In genomic region chr10:128460270-128460630, GRCm38 (mm10) we compare ENCODE assay signal across 8 mouse cellular contexts. TPM values are rescaled to one million over a fixed set of nuclear protein-coding genes. Genes with fewer than 3 reads are reported as not detected.
DNase-seq lines count a peak whose midpoint lies in the region; ATAC-seq lines count a peak whose summit lies in the region.

No protein-coding gene starts in this region.

- no peaks in the 10 kb centered on the region for H3K27me3 ChIP-seq in liver, embryonic 15.5 days

- DNase-seq in cerebellum, adult 9-11 months = peak; percentile 38
- no peak for DNase-seq in cerebellum, postnatal 25 days
- peak; percentile 22 for DNase-seq in thymus, postnatal 25 days
- DNase-seq in thymus, postnatal 0 days (ENCODE audit: low spot score) = no peak
- no peak for DNase-seq in yolk sac, embryonic 10.5 days (ENCODE audit: low spot score)
- no peak for DNase-seq in T-cell, adult 2 months (ENCODE audit: low spot score)

- peaks cover 44% of the 10 kb centered on the region for H3K36me3 ChIP-seq in liver, embryonic 15.5 days (replicated peaks)

- peaks cover 37% of the 10 kb centered on the region for H3K4me1 ChIP-seq in liver, embryonic 15.5 days (replicated peaks)

- H3K4me3 ChIP-seq in liver, embryonic 15.5 days (replicated peaks) = peak overlapping the region; percentile 91

- WGBS in liver, embryonic 15.5 days (ENCODE audit: insufficient replicate concordance) = 22% methylated on average over 5 of the region's 5 CpGs

- H3K9me3 ChIP-seq in liver, embryonic 15.5 days (replicated peaks) = no peaks in the 10 kb centered on the region

- peak overlapping the region; percentile 99 for H3K9ac ChIP-seq in liver, embryonic 15.5 days

- ATAC-seq in liver, embryonic 15.5 days (ENCODE audit: insufficient read depth) = no peak
- ATAC-seq in granulocyte monocyte progenitor cell, adult 5-6 weeks (replicated peaks; ENCODE audit: poor library complexity, severe bottlenecking) = no peak

- peak overlapping the region; percentile 96 for H3K27ac ChIP-seq in liver, embryonic 15.5 days (replicated peaks)

- H3K4me2 ChIP-seq in liver, embryonic 15.5 days = peak overlapping the region; percentile 95

RNA-seq across cellular contexts. Expression of gene Smarcc2, which starts 1.2 kb away (rescaled TPM):
- polyA plus RNA-seq in thymus, postnatal 0 days (2015; fragmentation: Nextera tagmentation; extraction: Ambion mirVana) = 37.2 and 41.7 TPM in 2 replicates
- polyA plus RNA-seq in liver, embryonic 15.5 days (2015; fragmentation: Nextera tagmentation; extraction: Ambion mirVana) = 23.5 and 23.6 TPM in 2 replicates
- 90.4 and 113 TPM in 2 replicates for total RNA-seq in granulocyte monocyte progenitor cell, adult 5-6 weeks (2014; fragmentation: Nextera tagmentation)
- total RNA-seq in granulocyte monocyte progenitor cell, adult 5-6 weeks (2017) = 56.4 and 56.9 TPM in 2 replicates

RNA-seq across cellular contexts. Expression of gene Myl6, which starts 33.7 kb away (rescaled TPM):
- 963 and 1,020 TPM in 2 replicates for polyA plus RNA-seq in thymus, postnatal 0 days (2015; fragmentation: Nextera tagmentation; extraction: Ambion mirVana)
- polyA plus RNA-seq in liver, embryonic 15.5 days (2015; fragmentation: Nextera tagmentation; extraction: Ambion mirVana) = 483 and 484 TPM in 2 replicates
- 1,019 and 1,105 TPM in 2 replicates for total RNA-seq in granulocyte monocyte progenitor cell, adult 5-6 weeks (2014; fragmentation: Nextera tagmentation)
- 1,278 and 1,308 TPM in 2 replicates for total RNA-seq in granulocyte monocyte progenitor cell, adult 5-6 weeks (2017)

RNA-seq across cellular contexts. Expression of gene Myl6b, which starts 38.2 kb away (rescaled TPM):
- 3.8 and 5.2 TPM in 2 replicates for polyA plus RNA-seq in thymus, postnatal 0 days (2015; fragmentation: Nextera tagmentation; extraction: Ambion mirVana)
- polyA plus RNA-seq in liver, embryonic 15.5 days (2015; fragmentation: Nextera tagmentation; extraction: Ambion mirVana) = 1.4 and 1.7 TPM in 2 replicates
- 10.7 and 13.7 TPM in 2 replicates for total RNA-seq in granulocyte monocyte progenitor cell, adult 5-6 weeks (2014; fragmentation: Nextera tagmentation)
- total RNA-seq in granulocyte monocyte progenitor cell, adult 5-6 weeks (2017) = 1.2 and 1.7 TPM in 2 replicates

RNA-seq across cellular contexts. Expression of gene Rnf41, which starts 48.8 kb away (rescaled TPM):
- 30.0 and 31.7 TPM in 2 replicates for polyA plus RNA-seq in thymus, postnatal 0 days (2015; fragmentation: Nextera tagmentation; extraction: Ambion mirVana)
- 8.5 and 9.6 TPM in 2 replicates for polyA plus RNA-seq in liver, embryonic 15.5 days (2015; fragmentation: Nextera tagmentation; extraction: Ambion mirVana)
- 15.7 and 29.1 TPM in 2 replicates for total RNA-seq in granulocyte monocyte progenitor cell, adult 5-6 weeks (2014; fragmentation: Nextera tagmentation)
- 16.5 and 18.6 TPM in 2 replicates for total RNA-seq in granulocyte monocyte progenitor cell, adult 5-6 weeks (2017)

RNA-seq across cellular contexts. Expression of gene Nabp2, which starts 49.0 kb away (rescaled TPM):
- 59.0 and 68.0 TPM in 2 replicates for polyA plus RNA-seq in thymus, postnatal 0 days (2015; fragmentation: Nextera tagmentation; extraction: Ambion mirVana)
- 35.3 and 37.5 TPM in 2 replicates for polyA plus RNA-seq in liver, embryonic 15.5 days (2015; fragmentation: Nextera tagmentation; extraction: Ambion mirVana)
- 80.4 and 115 TPM in 2 replicates for total RNA-seq in granulocyte monocyte progenitor cell, adult 5-6 weeks (2014; fragmentation: Nextera tagmentation)
- total RNA-seq in granulocyte monocyte progenitor cell, adult 5-6 weeks (2017) = 58.6 and 60.5 TPM in 2 replicates

Comparison
In these comparisons a context has a peak if more than half of its experiments do, and no peak if none do; other contexts are left out.
1. DNase-seq: peak in cerebellum, adult 9-11 months (single experiment) and thymus, postnatal 25 days (single experiment); none in cerebellum, postnatal 25 days (0 of 2), thymus, postnatal 0 days (single experiment), yolk sac, embryonic 10.5 days (single experiment) and T-cell, adult 2 months (single experiment).